Mouse (Mus musculus) midbrain, embryonic 13.5 days (tissue): ENCODE results near the gene Plac8. TPM values are rescaled to one million over a fixed set of nuclear protein-coding genes. Genes with fewer than 3 reads are reported as not detected.

Source experiments
- ATAC-seq: fragments of 200-750 bp; cut with Nextera tagmentation; 2 replicates; pipeline ENCODE4 v1.8.0; 2017; ENCODE audit warnings: mild to moderate bottlenecking, moderate TSS enrichment, moderate library complexity
- H3K27ac ChIP-seq: fragments of 300-500 bp; sonication (generic); 2 replicates; pipeline ENCODE4 v1.5.1; 2015; ENCODE audit warnings: inconsistent platforms, mild to moderate bottlenecking, moderate library complexity
- H3K27me3 ChIP-seq: fragments of 300-500 bp; sonication (generic); 2 replicates; pipeline ENCODE4 v1.6.1; 2015; ENCODE audit warnings: mild to moderate bottlenecking, inconsistent platforms
- H3K36me3 ChIP-seq: fragments of 300-500 bp; sonication (generic); 2 replicates; pipeline ENCODE4 v1.6.1; 2015; ENCODE audit warnings: mild to moderate bottlenecking, inconsistent platforms
- H3K4me1 ChIP-seq: fragments of 300-500 bp; sonication (generic); replicated peaks from 2 replicates; pipeline ENCODE4 v1.6.1; 2015; ENCODE audit warnings: inconsistent platforms
- H3K4me2 ChIP-seq: fragments of 300-500 bp; sonication (generic); replicated peaks from 2 replicates; pipeline ENCODE4 v1.6.1; 2015; ENCODE audit warnings: moderate library complexity, mild to moderate bottlenecking, inconsistent platforms
- H3K4me3 ChIP-seq: fragments of 300-500 bp; sonication (generic); replicated peaks from 2 replicates; pipeline ENCODE4 v1.5.1; 2015; ENCODE audit warnings: mild to moderate bottlenecking, inconsistent platforms
- H3K9ac ChIP-seq: fragments of 300-500 bp; sonication (generic); replicated peaks from 2 replicates; pipeline ENCODE4 v1.6.1; 2015; ENCODE audit warnings: mild to moderate bottlenecking, inconsistent platforms
- H3K9me3 ChIP-seq: fragments of 300-500 bp; sonication (generic); 2 replicates; pipeline ENCODE4 v1.6.1; 2016; ENCODE audit warnings: mild to moderate bottlenecking, inconsistent platforms
- WGBS: fragments of 180-500 bp; shearing (Covaris S2); methylation state at CpG from one replicate; pipeline ENCODE4 v1.1.7; 2015; 5-methylcytosine and 5-hydroxymethylcytosine counted together
- polyA plus RNA-seq: library from polyadenylated mRNA; unstranded; fragments of >200 nt; fragmentation: Nextera tagmentation; extraction: Ambion mirVana; gene quantifications from 2 replicates; pipeline ENCODE4 v1.2.1, GENCODE M21; 2015

Plac8 gene
- polyA plus RNA-seq, 1 experiment from 2014 or later, result not detected

DNA sequence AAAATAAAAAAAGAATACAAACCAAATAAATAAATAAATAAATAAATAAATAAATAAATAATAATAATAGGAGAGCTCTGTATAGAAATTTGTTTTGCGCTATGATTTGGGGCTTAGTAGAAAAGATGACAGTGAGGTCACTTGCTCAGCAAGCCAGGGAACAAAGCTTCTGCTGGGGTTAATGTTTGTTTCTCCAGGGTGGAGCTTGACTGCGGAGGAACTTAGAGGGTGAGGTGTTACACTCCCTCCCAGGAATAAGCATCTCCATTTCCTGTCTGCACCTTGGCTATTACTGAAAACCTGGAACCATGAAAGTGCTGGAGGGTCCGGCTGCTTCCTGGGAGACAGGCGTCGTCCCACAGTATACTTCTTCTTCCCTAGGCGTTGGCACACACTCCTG, 24.0 kb upstream of the Plac8 start:
- H3K36me3 ChIP-seq, result no peaks in the 10 kb centered on the region
- no peak for ATAC-seq
- no peak overlapping the region for H3K27ac ChIP-seq
- H3K4me3 ChIP-seq, result no peak overlapping the region
- H3K27me3 ChIP-seq, result no peaks in the 10 kb centered on the region
- H3K4me2 ChIP-seq, result no peak overlapping the region
- no peaks in the 10 kb centered on the region for H3K4me1 ChIP-seq
- no peak overlapping the region for H3K9ac ChIP-seq
- WGBS, result 92% methylated on average over 6 of the region's 6 CpGs
- H3K9me3 ChIP-seq, result peaks cover 6% of the 10 kb centered on the region; the same call in 1 of the 2 replicates

DNA sequence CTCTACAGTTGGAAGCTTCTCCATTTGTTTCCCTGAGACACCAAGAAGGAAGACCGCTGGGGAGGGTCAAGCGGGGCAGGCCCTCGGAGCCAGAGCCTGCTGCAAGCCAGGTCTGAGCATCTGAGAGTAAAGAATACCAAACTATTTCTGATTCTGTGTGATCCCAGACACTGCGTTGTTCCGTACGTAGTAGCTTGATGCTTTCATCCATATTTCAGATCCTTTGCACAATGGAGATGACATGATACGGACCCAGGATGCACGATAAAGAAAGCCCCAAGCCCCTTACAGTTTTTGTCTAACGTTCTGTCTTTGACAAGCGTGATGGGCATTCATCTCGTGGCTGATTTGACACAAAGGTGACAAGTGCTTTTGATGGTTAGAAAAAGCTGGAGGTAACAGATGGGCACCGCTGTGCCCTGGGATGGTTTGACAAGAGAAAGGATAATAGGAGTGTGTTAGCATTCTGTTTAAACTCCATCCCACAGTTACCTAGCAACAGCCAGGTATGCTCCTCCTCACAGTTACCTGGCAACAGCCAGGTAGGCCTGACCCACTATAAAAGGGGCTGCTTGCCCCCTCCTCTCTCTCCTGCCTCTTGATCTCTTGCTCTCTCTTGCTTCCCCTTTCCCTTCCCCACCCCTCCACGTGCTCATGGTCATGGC, 22.9 kb upstream of the Plac8 start:
- ATAC-seq, result no peak
- Histone ChIP-seq H3K36me3 (no peaks in the 10 kb centered on the region), H3K9me3 (peaks cover 6% of the 10 kb centered on the region; the same call in 1 of the 2 replicates), H3K27me3 (no peaks in the 10 kb centered on the region), H3K4me1 (no peaks in the 10 kb centered on the region), H3K4me2 (no peak overlapping the region), H3K4me3 (no peak overlapping the region), H3K27ac (no peak overlapping the region), H3K9ac (no peak overlapping the region)
- 79% methylated on average over 13 of the region's 13 CpGs for WGBS

GRCm38 (mm10) chr5:100590505-100590904, 18.5 kb upstream of the Plac8 start:
- no peak for ATAC-seq
- no peak overlapping the region for H3K9ac ChIP-seq
- no peaks in the 10 kb centered on the region for H3K36me3 ChIP-seq
- H3K27ac ChIP-seq, result no peak overlapping the region
- no peak overlapping the region for H3K4me2 ChIP-seq
- whole genome bisulfite sequencing, result 93% methylated on average over 5 of the region's 5 CpGs
- H3K4me1 ChIP-seq, result no peaks in the 10 kb centered on the region
- H3K9me3 ChIP-seq, result peaks cover 6% of the 10 kb centered on the region; the same call in 1 of the 2 replicates
- no peaks in the 10 kb centered on the region for H3K27me3 ChIP-seq
- no peak overlapping the region for H3K4me3 ChIP-seq

- ATAC-seq, result no peak
- no peaks in the 10 kb centered on the region for H3K4me1 ChIP-seq
- 46% methylated on average over 2 of the region's 2 CpGs for WGBS
- H3K27me3 ChIP-seq, result no peaks in the 10 kb centered on the region
- H3K4me2 ChIP-seq, result no peak overlapping the region
- H3K27ac ChIP-seq, result no peak overlapping the region
- no peaks in the 10 kb centered on the region for H3K36me3 ChIP-seq
- H3K9ac ChIP-seq, result no peak overlapping the region
- no peaks in the 10 kb centered on the region for H3K9me3 ChIP-seq
- no peak overlapping the region for H3K4me3 ChIP-seq
Observed at GRCm38 (mm10) chr5:100587626-100588025, 15.6 kb upstream of the Plac8 start.

- no peak overlapping the region for H3K4me2 ChIP-seq
- H3K9ac ChIP-seq, result no peak overlapping the region
- no peaks in the 10 kb centered on the region for H3K9me3 ChIP-seq
- no peak overlapping the region for H3K27ac ChIP-seq
- H3K4me3 ChIP-seq, result no peak overlapping the region
- ATAC-seq, result no peak
- H3K4me1 ChIP-seq, result no peaks in the 10 kb centered on the region
- 91% methylated on average over 7 of the region's 7 CpGs for WGBS
- no peaks in the 10 kb centered on the region for H3K27me3 ChIP-seq
- H3K36me3 ChIP-seq, result no peaks in the 10 kb centered on the region
Observed at GRCm38 (mm10) chr5:100587136-100587535, 15.1 kb upstream of the Plac8 start.

GRCm38 (mm10) chr5:100585657-100586056, 13.6 kb upstream of the Plac8 start:
- Histone ChIP-seq H3K4me2 (no peak overlapping the region), H3K36me3 (no peaks in the 10 kb centered on the region), H3K9ac (no peak overlapping the region), H3K9me3 (no peaks in the 10 kb centered on the region), H3K4me1 (no peaks in the 10 kb centered on the region), H3K27me3 (no peaks in the 10 kb centered on the region), H3K4me3 (no peak overlapping the region), H3K27ac (no peak overlapping the region)
- WGBS, result 93% methylated on average over 3 of the region's 3 CpGs
- no peak for ATAC-seq

GRCm38 (mm10) chr5:100585206-100585644, 13.2 kb upstream of the Plac8 start:
- H3K4me2 ChIP-seq, result no peak overlapping the region
- WGBS, result 89% methylated on average over 8 of the region's 8 CpGs
- H3K36me3 ChIP-seq, result no peaks in the 10 kb centered on the region
- H3K27ac ChIP-seq, result no peak overlapping the region
- H3K27me3 ChIP-seq, result no peaks in the 10 kb centered on the region
- H3K4me1 ChIP-seq, result no peaks in the 10 kb centered on the region
- no peaks in the 10 kb centered on the region for H3K9me3 ChIP-seq
- no peak for ATAC-seq
- H3K4me3 ChIP-seq, result no peak overlapping the region
- no peak overlapping the region for H3K9ac ChIP-seq

DNA sequence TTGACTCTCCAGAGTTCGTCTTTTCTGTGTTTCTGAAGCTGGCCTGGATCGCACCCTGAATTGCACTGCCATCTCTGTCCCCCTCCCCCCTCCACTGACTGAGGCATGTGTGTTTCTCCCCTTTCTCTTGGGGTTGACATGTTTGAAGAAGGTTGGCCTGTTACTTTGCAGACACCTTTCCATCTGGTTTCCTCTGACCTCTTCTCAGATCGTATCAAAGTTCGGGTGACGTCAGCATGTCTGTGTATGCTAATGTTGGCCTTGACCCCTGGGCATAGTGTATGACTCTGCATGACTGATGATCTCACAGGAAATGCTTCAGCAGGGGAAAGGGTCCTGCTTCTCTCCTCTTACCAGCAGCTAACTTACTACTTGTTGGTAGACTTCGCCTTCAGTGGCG, 11.0 kb upstream of the Plac8 start:
- H3K36me3 ChIP-seq, result no peaks in the 10 kb centered on the region
- H3K4me3 ChIP-seq, result no peak overlapping the region
- ATAC-seq, result no peak
- no peak overlapping the region for H3K9ac ChIP-seq
- H3K4me2 ChIP-seq, result no peak overlapping the region
- no peak overlapping the region for H3K27ac ChIP-seq
- WGBS, result 95% methylated on average over 7 of the region's 7 CpGs
- H3K27me3 ChIP-seq, result no peaks in the 10 kb centered on the region
- no peaks in the 10 kb centered on the region for H3K4me1 ChIP-seq
- no peaks in the 10 kb centered on the region for H3K9me3 ChIP-seq

- ATAC-seq, result no peak
- Histone ChIP-seq H3K9ac (no peak overlapping the region), H3K27ac (no peak overlapping the region), H3K4me1 (no peaks in the 10 kb centered on the region), H3K36me3 (no peaks in the 10 kb centered on the region), H3K4me3 (no peak overlapping the region), H3K9me3 (no peaks in the 10 kb centered on the region), H3K4me2 (no peak overlapping the region), H3K27me3 (no peaks in the 10 kb centered on the region)
- 96% methylated on average over 5 of the region's 5 CpGs for whole genome bisulfite sequencing
Observed at GRCm38 (mm10) chr5:100582435-100582826, 10.4 kb upstream of the Plac8 start.

DNA sequence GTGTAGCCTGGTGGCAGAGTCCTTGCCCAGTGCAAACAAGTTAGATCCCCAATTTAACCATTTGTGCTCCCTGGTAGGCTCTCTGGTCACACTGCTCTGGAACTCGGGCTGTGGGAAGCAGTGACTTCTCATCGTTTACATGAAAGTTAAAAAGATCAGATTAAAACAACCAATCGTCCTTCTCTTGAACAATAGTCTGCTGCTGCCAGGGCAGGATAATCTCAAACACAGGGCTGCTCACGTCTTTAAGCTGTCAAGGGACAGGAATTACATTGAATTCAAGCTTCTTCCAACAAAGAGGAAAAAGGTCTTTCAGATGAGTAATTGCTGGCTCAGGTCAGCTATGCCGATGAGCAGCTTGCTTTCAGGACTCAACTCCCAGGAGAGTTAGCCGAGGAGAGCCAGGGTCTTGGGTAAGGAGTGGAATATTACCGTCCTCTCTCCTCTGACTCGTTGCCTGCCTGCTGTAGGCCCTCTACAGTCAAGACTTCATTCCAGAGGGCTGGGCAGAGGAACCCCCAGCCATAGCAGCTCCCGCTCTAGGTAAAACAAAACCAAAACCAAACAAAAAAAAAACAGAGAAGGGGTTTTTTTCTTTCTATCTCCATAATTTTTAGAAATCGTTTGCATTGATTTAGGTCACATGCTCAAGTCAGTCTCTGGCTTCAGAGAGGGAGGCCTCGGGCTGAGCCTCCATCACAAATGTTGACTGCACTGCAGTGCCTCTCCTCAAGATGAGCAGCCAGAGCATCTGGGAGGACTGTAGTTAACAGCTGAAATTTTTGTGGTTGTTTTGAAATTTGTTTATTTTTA, 9.8 kb upstream of the Plac8 start:
- no peak for ATAC-seq
- WGBS, result 68% methylated on average over 11 of the region's 11 CpGs

GRCm38 (mm10) chr5:100578863-100579411, 6.9 kb upstream of the Plac8 start:
- 85% methylated on average over 5 of the region's 5 CpGs for WGBS
- no peaks in the 10 kb centered on the region for H3K27me3 ChIP-seq
- no peak for ATAC-seq

More for the DNA sequence above, 9.8 kb upstream of the Plac8 start:
- H3K4me1 ChIP-seq, result no peaks in the 10 kb centered on the region
- no peaks in the 10 kb centered on the region for H3K9me3 ChIP-seq
- no peak overlapping the region for H3K4me3 ChIP-seq
- H3K36me3 ChIP-seq, result no peaks in the 10 kb centered on the region
- no peaks in the 10 kb centered on the region for H3K27me3 ChIP-seq
- no peak overlapping the region for H3K27ac ChIP-seq
- H3K4me2 ChIP-seq, result no peak overlapping the region
- no peak overlapping the region for H3K9ac ChIP-seq

GRCm38 (mm10) chr5:100574771-100575170, 2.7 kb upstream of the Plac8 start:
- Histone ChIP-seq H3K27ac (no peak overlapping the region), H3K27me3 (no peaks in the 10 kb centered on the region), H3K4me2 (no peak overlapping the region), H3K36me3 (no peaks in the 10 kb centered on the region), H3K9me3 (no peaks in the 10 kb centered on the region), H3K4me3 (no peak overlapping the region), H3K4me1 (no peaks in the 10 kb centered on the region), H3K9ac (no peak overlapping the region)
- WGBS, result 67% methylated on average over 1 of the region's 1 CpGs
- ATAC-seq, result no peak

More at GRCm38 (mm10) chr5:100578863-100579411, 6.9 kb upstream of the Plac8 start:
- Histone ChIP-seq H3K9ac (no peak overlapping the region), H3K4me1 (no peaks in the 10 kb centered on the region), H3K27ac (no peak overlapping the region), H3K36me3 (no peaks in the 10 kb centered on the region), H3K9me3 (no peaks in the 10 kb centered on the region), H3K4me3 (no peak overlapping the region), H3K4me2 (no peak overlapping the region)
